Mouse (Mus musculus) CD8-positive naive resting alpha-beta T cell, adult 2 months (primary cell): ENCODE results near the gene Gpr179.

Source experiments
- DNase-seq, 2 experiments: peaks; one replicate each; pipeline ENCODE4 v3.0.0; 2022; ENCODE audit warnings: low read depth in 2 of 2, low spot score in 2 of 2

Gene Gpr179

GRCm38 (mm10) chr11:97289276-97290230, 62.3 kb downstream of the Gpr179 start:
- no peak for DNase-seq

GRCm38 (mm10) chr11:97287643-97288042, 64.2 kb downstream of the Gpr179 start:
- no peak for DNase-seq

GRCm38 (mm10) chr11:97286973-97287372, 64.9 kb downstream of the Gpr179 start:
- DNase-seq = no peak

- no peak for DNase-seq
These were observed 65.8 kb downstream of the Gpr179 start for GRCm38 (mm10) chr11:97285852-97286775.

- DNase-seq = no peak
These were observed 67.0 kb downstream of the Gpr179 start for GRCm38 (mm10) chr11:97284854-97285253.

GRCm38 (mm10) chr11:97282179-97282578, 69.7 kb downstream of the Gpr179 start:
- DNase-seq = no peak
